Mouse (Mus musculus) heart, adult 18-20 months (tissue): ENCODE data around the gene Thap4. TPM values are rescaled to one million over a fixed set of nuclear protein-coding genes. Genes with fewer than 3 reads are reported as not detected.

ENCODE experiments used
- total RNA-seq, 2 experiments: library from RNA; stranded (reverse); gene quantifications; 2 replicates each; pipeline ENCODE4 v1.2.3; 2021

Thap4 gene
- total RNA-seq, 2 experiments from 2014 or later, result 82.6 to 82.8 TPM

Other genes with a start within 250 kb of the Thap4 start
- gene Farp2, start 242.8 kb downstream of the Thap4 start, total RNA-seq, result 10 to 100 TPM; 21.5 to 22.0 TPM
- 10 to 100 TPM; 83.8 to 86.6 TPM for gene Stk25, start 96.2 kb downstream of the Thap4 start, total RNA-seq
- gene Bok, start 69.2 kb downstream of the Thap4 start, total RNA-seq, result 1 to 10 TPM; 3.3 to 4.3 TPM
- gene Atg4b, start 3.4 kb downstream of the Thap4 start, total RNA-seq, result 10 to 100 TPM; 36.2 to 40.6 TPM
- gene Dtymk, start 47.1 kb upstream of the Thap4 start, total RNA-seq, result 10 to 100 TPM; 20.3 to 22.7 TPM
- 10 to 100 TPM; 10.9 to 13.4 TPM for gene Ing5, start 49.1 kb upstream of the Thap4 start, total RNA-seq
- gene D2hgdh, start 70.0 kb upstream of the Thap4 start, total RNA-seq, result 10 to 100 TPM; 42.3 to 50.3 TPM
- under 1 TPM in 1 of 2 experiments, not detected in 1; 0.54 TPM for gene Gal3st2, start 106.4 kb upstream of the Thap4 start, total RNA-seq
- under 1 TPM; 0.67 to 0.69 TPM for gene Gal3st2b, start 163.4 kb upstream of the Thap4 start, total RNA-seq
- gene Gal3st2c, start 235.6 kb upstream of the Thap4 start, total RNA-seq, result 1 to 10 TPM; 1.1 TPM